Mouse (Mus musculus) forebrain, embryonic 11.5 days (tissue): ENCODE measurements around the gene Plekhj1. TPM values are rescaled to one million over a fixed set of nuclear protein-coding genes. Genes with fewer than 3 reads are reported as not detected.

ENCODE experiments used
- ATAC-seq: fragments of 200-750 bp; cut with Nextera tagmentation; replicated peaks from 2 replicates; pipeline ENCODE4 v1.8.0; 2017; ENCODE audit warnings: moderate TSS enrichment; ENCODE audit not compliant: low FRiP score
- DNase-seq: peaks from one replicate; pipeline ENCODE4 v3.0.0-alpha.2; 2017; ENCODE audit warnings: low spot score
- H3K27ac ChIP-seq: fragments of 300-500 bp; sonication (generic); 2 replicates; pipeline ENCODE4 v1.5.1; 2014; ENCODE audit warnings: low read depth, low read length
- H3K27me3 ChIP-seq: fragments of 300-500 bp; sonication (generic); 2 replicates; pipeline ENCODE4 v1.6.1; 2014; ENCODE audit warnings: mild to moderate bottlenecking, low read length, mixed read lengths; ENCODE audit not compliant: control insufficient read depth, insufficient read depth
- H3K36me3 ChIP-seq: fragments of 300-500 bp; sonication (generic); 2 replicates; pipeline ENCODE4 v1.6.1; 2014; ENCODE audit warnings: mild to moderate bottlenecking, low read length, moderate library complexity, mixed read lengths; ENCODE audit not compliant: control insufficient read depth, insufficient read depth
- H3K4me1 ChIP-seq: fragments of 300-500 bp; sonication (generic); replicated peaks from 2 replicates; pipeline ENCODE4 v1.6.1; 2014; ENCODE audit warnings: low read length, mixed read lengths; ENCODE audit not compliant: control insufficient read depth, insufficient read depth
- H3K4me2 ChIP-seq: fragments of 300-500 bp; sonication (generic); 2 replicates; pipeline ENCODE4 v1.6.1; 2014; ENCODE audit warnings: low read depth, mild to moderate bottlenecking, low read length, moderate library complexity, mixed read lengths; ENCODE audit not compliant: severe bottlenecking
- H3K4me3 ChIP-seq: fragments of 300-500 bp; sonication (generic); 2 replicates; pipeline ENCODE4 v1.5.1; 2014; ENCODE audit warnings: low read depth, low read length
- H3K9ac ChIP-seq: fragments of 300-500 bp; sonication (generic); 2 replicates; pipeline ENCODE4 v1.6.1; 2014; ENCODE audit warnings: low read length
- H3K9me3 ChIP-seq: fragments of 300-500 bp; sonication (generic); 2 replicates; pipeline ENCODE4 v1.6.1; 2016; ENCODE audit warnings: low read length, mixed read lengths; ENCODE audit not compliant: control insufficient read depth
- WGBS: fragments of 180-500 bp; shearing (Covaris S2); extraction: QIAGEN DNeasy Blood & Tissue Kit; methylation state at CpG from one replicate; pipeline ENCODE4 v1.1.7; 2014; 5-methylcytosine and 5-hydroxymethylcytosine counted together
- polyA plus RNA-seq: library from polyadenylated mRNA; unstranded; fragments of >200 nt; fragmentation: Nextera tagmentation; extraction: Ambion mirVana; gene quantifications from 2 replicates; pipeline ENCODE4 v1.2.1, GENCODE M21; 2014

Gene Plekhj1
- polyA plus RNA-seq, 1 experiment from 2014 or later = 160 TPM

- Histone ChIP-seq H3K27me3 (no peaks in the 10 kb centered on the region), H3K36me3 (peaks cover 8% of the 10 kb centered on the region; the same call in 1 of the 2 replicates), H3K4me2 (no peak overlapping the region), H3K9ac (no peak overlapping the region), H3K27ac (no peak overlapping the region), H3K4me3 (no peak overlapping the region), H3K9me3 (no peaks in the 10 kb centered on the region), H3K4me1 (no peaks in the 10 kb centered on the region)
- ATAC-seq (no peak), DNase-seq (no peak)
- WGBS = 79% methylated on average over 10 of the region's 10 CpGs
Observed at GRCm38 (mm10) chr10:80766161-80766815, 32.1 kb downstream of the Plekhj1 start.

DNA sequence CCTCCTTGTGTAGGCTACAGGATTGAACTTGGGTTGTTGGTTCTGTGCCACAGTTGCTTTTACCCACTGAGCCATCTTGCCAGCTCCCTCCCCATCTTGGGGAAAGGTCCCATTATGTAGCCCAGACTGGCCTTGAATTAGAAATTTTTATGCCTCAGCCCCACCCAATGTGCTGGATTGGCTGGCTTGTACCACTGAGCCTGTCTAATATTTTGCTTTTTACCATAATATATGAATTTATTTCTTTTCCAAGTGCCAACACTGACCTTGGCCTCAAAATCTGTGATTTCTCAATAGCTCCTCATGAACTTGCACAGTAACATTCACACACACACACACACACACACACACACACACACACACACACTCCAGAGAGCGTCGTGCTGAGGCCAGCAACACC is 32.7 kb downstream of the Plekhj1 start:
- 92% methylated on average over 2 of the region's 2 CpGs for WGBS
- no peak overlapping the region for H3K4me2 ChIP-seq
- no peak overlapping the region for H3K27ac ChIP-seq
- H3K9ac ChIP-seq = no peak overlapping the region
- no peak overlapping the region for H3K4me3 ChIP-seq
- DNase-seq = no peak
- ATAC-seq = no peak
- H3K9me3 ChIP-seq = no peaks in the 10 kb centered on the region
- H3K36me3 ChIP-seq = peaks cover 3% of the 10 kb centered on the region; the same call in 1 of the 2 replicates
- no peaks in the 10 kb centered on the region for H3K4me1 ChIP-seq
- no peaks in the 10 kb centered on the region for H3K27me3 ChIP-seq

DNA sequence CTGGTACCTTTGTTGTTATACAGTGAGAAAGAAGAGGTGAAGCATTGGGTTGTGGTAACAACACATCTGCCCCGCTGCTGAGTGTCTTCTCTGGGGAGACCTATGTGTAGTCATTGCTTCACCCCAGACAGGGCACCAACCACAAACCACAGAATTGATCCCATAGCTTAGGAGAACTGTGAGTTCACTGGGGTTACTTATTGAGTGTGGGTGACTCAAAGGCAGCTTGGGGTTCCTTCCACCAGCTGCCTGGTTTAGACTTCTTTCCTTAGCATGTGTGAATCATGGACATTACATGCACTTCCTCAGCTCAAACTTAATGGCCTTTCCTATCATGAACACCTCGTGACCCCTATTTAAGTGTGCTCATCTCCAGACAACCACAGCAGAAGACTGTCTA is 34.9 kb downstream of the Plekhj1 start:
- ATAC-seq (no peak), DNase-seq (no peak)
- Histone ChIP-seq H3K9ac (no peak overlapping the region), H3K36me3 (peaks cover 3% of the 10 kb centered on the region; the same call in 1 of the 2 replicates), H3K27me3 (no peaks in the 10 kb centered on the region), H3K9me3 (no peaks in the 10 kb centered on the region), H3K4me1 (no peaks in the 10 kb centered on the region), H3K27ac (no peak overlapping the region), H3K4me3 (no peak overlapping the region), H3K4me2 (no peak overlapping the region)
- 94% methylated on average over 2 of the region's 2 CpGs for whole genome bisulfite sequencing

DNA sequence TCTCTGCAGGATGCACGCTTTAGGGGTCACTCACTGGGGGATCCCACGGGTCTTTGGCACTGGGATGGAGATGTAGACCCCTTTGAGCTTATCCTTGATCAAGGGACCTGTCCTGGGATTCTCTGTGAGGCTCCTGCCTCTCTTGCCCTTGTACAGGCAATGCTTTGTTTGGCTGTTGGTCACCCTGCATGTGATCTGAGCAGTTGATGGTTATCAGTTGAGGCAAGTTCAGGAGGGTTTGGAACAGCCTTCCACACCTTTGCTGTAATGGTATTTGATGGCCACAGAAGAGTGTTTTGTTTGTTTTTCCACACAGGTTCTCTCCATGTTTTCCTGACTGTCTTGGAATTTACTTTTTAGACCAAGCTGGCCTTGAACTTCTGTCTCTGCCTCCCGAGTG is 36.6 kb downstream of the Plekhj1 start:
- H3K27me3 ChIP-seq = no peaks in the 10 kb centered on the region
- ATAC-seq (no peak), DNase-seq (no peak)
- no peak overlapping the region for H3K27ac ChIP-seq
- no peak overlapping the region for H3K4me3 ChIP-seq
- no peaks in the 10 kb centered on the region for H3K9me3 ChIP-seq
- H3K36me3 ChIP-seq = no peaks in the 10 kb centered on the region; the same call in 1 of the 2 replicates
- H3K4me1 ChIP-seq = peaks cover 5% of the 10 kb centered on the region; the same call in 1 of the 2 replicates
- WGBS = 72% methylated on average over 3 of the region's 3 CpGs
- H3K4me2 ChIP-seq = no peak overlapping the region
- H3K9ac ChIP-seq = no peak overlapping the region

DNA sequence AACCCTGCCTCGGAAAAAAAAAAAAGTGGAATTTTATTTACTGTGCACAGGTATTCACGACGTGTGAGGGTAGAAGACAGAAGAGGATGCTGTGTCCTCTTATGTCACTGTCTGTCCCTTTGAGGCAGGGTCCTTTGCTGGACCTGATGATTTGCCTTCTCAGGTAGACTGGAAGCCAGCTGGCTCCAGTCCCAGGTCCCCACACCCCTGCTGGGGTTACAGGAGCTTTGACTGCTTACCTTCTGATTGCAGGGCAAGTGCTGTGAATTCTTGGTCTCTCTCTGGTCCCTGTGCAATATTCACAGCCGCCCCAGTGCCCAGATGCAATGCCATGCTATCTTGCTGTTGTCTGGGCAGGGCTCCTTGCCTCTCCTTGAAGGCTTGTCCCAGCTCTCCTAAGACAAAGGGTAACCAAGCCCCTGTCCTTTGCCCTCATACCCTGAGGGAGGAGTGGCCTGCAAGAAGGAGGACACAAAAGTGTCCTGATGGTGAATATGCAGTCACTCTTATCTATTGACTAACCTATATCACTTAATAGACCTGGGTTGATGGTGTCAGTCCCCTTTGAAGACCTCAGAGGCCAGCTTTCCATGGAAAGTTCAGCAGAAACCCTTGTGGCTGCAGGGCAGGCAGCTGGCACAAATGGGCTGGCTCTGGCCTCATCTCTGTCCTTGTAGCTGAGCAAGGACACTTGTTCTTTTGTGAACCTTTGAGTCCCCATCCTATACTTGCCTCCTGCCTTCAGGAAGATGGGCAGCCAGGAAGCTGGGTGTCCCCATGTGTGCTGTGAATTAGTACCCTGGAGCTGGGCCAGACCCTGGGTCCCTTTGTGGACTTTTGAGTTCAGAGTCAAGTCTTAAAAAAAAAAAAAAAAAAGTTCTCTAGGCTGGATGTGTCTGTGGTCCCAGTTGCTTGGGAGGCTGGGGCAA is 37.6 kb downstream of the Plekhj1 start:
- H3K4me1 ChIP-seq = peaks cover 14% of the 10 kb centered on the region
- no peaks in the 10 kb centered on the region for H3K36me3 ChIP-seq
- H3K9ac ChIP-seq = no peak overlapping the region

GRCm38 (mm10) chr10:80758651-80759050 is 39.8 kb downstream of the Plekhj1 start:
- Histone ChIP-seq H3K9ac (no peak overlapping the region), H3K4me2 (no peak overlapping the region), H3K27ac (no peak overlapping the region), H3K27me3 (no peaks in the 10 kb centered on the region), H3K9me3 (no peaks in the 10 kb centered on the region), H3K36me3 (no peaks in the 10 kb centered on the region), H3K4me3 (no peak overlapping the region), H3K4me1 (peaks cover 14% of the 10 kb centered on the region)
- DNase-seq (no peak), ATAC-seq (no peak)
- 81% methylated on average over 7 of the region's 7 CpGs for WGBS

More for the DNA sequence above, 37.6 kb downstream of the Plekhj1 start:
- no peak overlapping the region for H3K4me2 ChIP-seq
- ATAC-seq = no peak
- H3K27ac ChIP-seq = no peak overlapping the region
- WGBS = 84% methylated on average over 4 of the region's 4 CpGs
- no peak overlapping the region for H3K4me3 ChIP-seq
- H3K27me3 ChIP-seq = no peaks in the 10 kb centered on the region
- H3K9me3 ChIP-seq = no peaks in the 10 kb centered on the region
- no peak for DNase-seq

GRCm38 (mm10) chr10:80757717-80758116 is 40.7 kb downstream of the Plekhj1 start:
- H3K9ac ChIP-seq = no peak overlapping the region
- 44% methylated on average over 5 of the region's 5 CpGs for WGBS
- no peaks in the 10 kb centered on the region for H3K27me3 ChIP-seq
- H3K27ac ChIP-seq = no peak overlapping the region
- H3K9me3 ChIP-seq = no peaks in the 10 kb centered on the region
- no peak overlapping the region for H3K4me2 ChIP-seq
- no peak for ATAC-seq
- H3K4me1 ChIP-seq = peaks cover 14% of the 10 kb centered on the region
- H3K4me3 ChIP-seq = no peak overlapping the region
- DNase-seq = peak; percentile 67
- H3K36me3 ChIP-seq = no peaks in the 10 kb centered on the region

DNA sequence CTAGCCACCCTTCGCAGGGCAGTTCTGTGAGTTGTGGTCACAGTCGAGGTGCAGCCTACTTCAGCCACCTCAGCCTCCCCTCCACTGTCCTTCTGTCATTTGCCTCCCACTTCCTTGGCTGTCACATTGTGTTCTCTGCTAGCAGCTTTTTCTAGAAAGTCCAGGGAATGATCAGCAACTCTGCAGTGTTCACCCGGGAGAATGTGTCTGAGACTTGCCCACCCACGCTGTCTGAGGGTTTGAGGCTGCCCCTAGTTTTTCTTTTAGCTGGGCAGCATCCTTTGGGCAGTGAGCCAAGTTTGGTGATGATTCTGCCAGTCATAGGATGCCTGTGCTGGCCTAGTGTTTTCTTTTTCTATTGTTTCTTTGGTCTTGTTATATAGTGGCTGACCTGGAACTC is 41.5 kb downstream of the Plekhj1 start:
- WGBS = 81% methylated on average over 4 of the region's 4 CpGs
- no peak overlapping the region for H3K4me3 ChIP-seq
- H3K9me3 ChIP-seq = no peaks in the 10 kb centered on the region
- H3K36me3 ChIP-seq = no peaks in the 10 kb centered on the region
- no peak for ATAC-seq
- no peak overlapping the region; the same call in 1 of the 2 replicates for H3K4me2 ChIP-seq
- no peak overlapping the region; the same call in 1 of the 2 replicates for H3K9ac ChIP-seq
- H3K27ac ChIP-seq = no peak overlapping the region
- DNase-seq = no peak
- no peaks in the 10 kb centered on the region for H3K27me3 ChIP-seq
- peaks cover 15% of the 10 kb centered on the region for H3K4me1 ChIP-seq
